In genomic region chr3:90614611-90615251, GRCm38 (mm10) we compare ENCODE assay signal across 12 mouse cellular contexts. TPM values are rescaled to one million over a fixed set of nuclear protein-coding genes. Genes with fewer than 3 reads are reported as not detected.
DNase-seq lines count a peak whose midpoint lies in the region; ATAC-seq and TF ChIP-seq lines count a peak whose summit lies in the region.
"Had no signal": no experiment of that assay in that cellular context is flagged by ENCODE, and none has a peak within 500 bp of the region (broad histone marks: within the 10 kb centered on the region; RNA-seq: fewer than 3 reads in every experiment).

No protein-coding gene starts in this region.

- H3K4me3 ChIP-seq in heart, embryonic 13.5 days = no peak overlapping the region
- H3K4me3 ChIP-seq in lung, embryonic 16.5 days (ENCODE audit: low read length) = no peak overlapping the region; the same call in 1 of the 2 replicates
- peak overlapping the region; percentile 92 for H3K4me3 ChIP-seq in embryonic fibroblast, embryonic 13.5 days (ENCODE audit: insufficient read depth, low read length)
- H3K4me3 ChIP-seq in stomach, embryonic 15.5 days (replicated peaks) = peak overlapping the region; percentile 51
- H3K4me3 ChIP-seq: liver, embryonic 13.5 days had no signal

- peak; percentile 45 for TF ChIP-seq POLR2A in embryonic fibroblast, embryonic 13.5 days (IDR thresholded peaks at IDR 0.05; ENCODE audit: low read depth, low read length)

- TF ChIP-seq CTCF in embryonic fibroblast, embryonic 13.5 days (IDR thresholded peaks at IDR 0.05; ENCODE audit: borderline replicate concordance, insufficient read depth, low read length) = no peak

- no peaks in the 10 kb centered on the region for H3K36me3 ChIP-seq in heart, embryonic 13.5 days
- no peaks in the 10 kb centered on the region for H3K36me3 ChIP-seq in lung, embryonic 16.5 days (ENCODE audit: control insufficient read depth, insufficient read depth, low read length)
- H3K36me3 ChIP-seq in stomach, embryonic 15.5 days = no peaks in the 10 kb centered on the region
- H3K36me3 ChIP-seq: liver, embryonic 13.5 days had no signal

- 71% methylated on average over 11 of the region's 11 CpGs for whole genome bisulfite sequencing in heart, embryonic 13.5 days
- WGBS in lung, embryonic 16.5 days = 57% methylated on average over 11 of the region's 11 CpGs
- 56% methylated on average over 11 of the region's 11 CpGs for WGBS in stomach, embryonic 15.5 days

- H3K9ac ChIP-seq in heart, embryonic 13.5 days = no peak overlapping the region
- peak overlapping the region; percentile 36 for H3K9ac ChIP-seq in lung, embryonic 16.5 days (ENCODE audit: low read length)
- H3K9ac ChIP-seq in stomach, embryonic 15.5 days = no peak overlapping the region
- H3K9ac ChIP-seq: forebrain, postnatal 0 days; liver, embryonic 13.5 days had no signal

- no peak for ATAC-seq in heart, embryonic 13.5 days (ENCODE audit: extremely low read depth, insufficient number of reproducible peaks, low FRiP score, low TSS enrichment)
- ATAC-seq in lung, embryonic 16.5 days (ENCODE audit: low read depth) = peak; percentile 12
- ATAC-seq in stomach, embryonic 15.5 days (ENCODE audit: insufficient read depth, low FRiP score, low read depth) = peak; percentile 51

- peak overlapping the region; percentile 36; the same call in 1 of the 2 replicates for H3K4me2 ChIP-seq in heart, embryonic 13.5 days
- H3K4me2 ChIP-seq in lung, embryonic 16.5 days (ENCODE audit: low read depth, low read length) = 0 out of 2 replicates have a peak overlapping the region, but pooled peaks have one; percentile 73
- H3K4me2 ChIP-seq in stomach, embryonic 15.5 days = peak overlapping the region; percentile 71
- H3K4me2 ChIP-seq: liver, embryonic 13.5 days had no signal

- no peaks in the 10 kb centered on the region for H3K9me3 ChIP-seq in heart, embryonic 13.5 days
- H3K9me3 ChIP-seq in lung, embryonic 16.5 days (ENCODE audit: control insufficient read depth, low read length) = no peaks in the 10 kb centered on the region; the same call in 1 of the 2 replicates
- H3K9me3 ChIP-seq in stomach, embryonic 15.5 days = no peaks in the 10 kb centered on the region
- H3K9me3 ChIP-seq: liver, embryonic 13.5 days had no signal

- H3K27ac ChIP-seq in heart, embryonic 13.5 days (replicated peaks) = no peak overlapping the region
- peak overlapping the region; percentile 19 for H3K27ac ChIP-seq in lung, embryonic 16.5 days (ENCODE audit: low read length)
- peak overlapping the region; percentile 82 for H3K27ac ChIP-seq in embryonic fibroblast, embryonic 13.5 days (ENCODE audit: insufficient read depth, low read length)
- H3K27ac ChIP-seq in stomach, embryonic 15.5 days = peak overlapping the region; percentile 85
- H3K27ac ChIP-seq: liver, embryonic 13.5 days had no signal

- 0 out of 2 replicates have a peak, but pooled peaks cover 9% of the 10 kb centered on the region for H3K27me3 ChIP-seq in heart, embryonic 13.5 days (replicated peaks)
- no peaks in the 10 kb centered on the region for H3K27me3 ChIP-seq in lung, embryonic 16.5 days (ENCODE audit: control insufficient read depth, insufficient read depth, low read depth, low read length)
- H3K27me3 ChIP-seq in stomach, embryonic 15.5 days (replicated peaks) = no peaks in the 10 kb centered on the region

- peaks cover 13% of the 10 kb centered on the region for H3K4me1 ChIP-seq in heart, embryonic 13.5 days
- H3K4me1 ChIP-seq in lung, embryonic 16.5 days (replicated peaks; ENCODE audit: control insufficient read depth, insufficient read depth, low read length) = peaks cover 23% of the 10 kb centered on the region
- 0 out of 2 replicates have a peak, but pooled peaks cover 9% of the 10 kb centered on the region for H3K4me1 ChIP-seq in embryonic fibroblast, embryonic 13.5 days (ENCODE audit: control insufficient read depth, insufficient read depth, low read length)
- peaks cover 21% of the 10 kb centered on the region for H3K4me1 ChIP-seq in stomach, embryonic 15.5 days

- DNase-seq in heart, adult 8-10 months (ENCODE audit: low spot score) = no peak
- no peak for DNase-seq in lung, postnatal 14 days
- no peak for DNase-seq in adrenal gland, adult (ENCODE audit: inconsistent age in 2 of 2, low spot score in 1 of 2)
- no peak for DNase-seq in right cerebral cortex, postnatal 36 days (ENCODE audit: low spot score in 2 of 2)

RNA-seq across cellular contexts. Expression of gene S100a6, which starts 2.0 kb away (rescaled TPM):
- polyA plus RNA-seq in heart, embryonic 13.5 days (2015; fragmentation: Nextera tagmentation; extraction: Ambion mirVana) = 38.1 and 38.2 TPM in 2 replicates
- 10 to 100 TPM; 54.7 to 77.4 (median 69.0) TPM for total RNA-seq in heart, adult 8-10 months (2022)
- polyA plus RNA-seq in lung, embryonic 16.5 days (2015; fragmentation: Nextera tagmentation; extraction: Ambion mirVana) = 184 and 203 TPM in 2 replicates
- 3,458 and 7,173 TPM in 2 replicates for polyA plus RNA-seq in embryonic fibroblast, embryonic 13.5 days (2011; ENCODE audit: insufficient read length, low read depth, missing spikeins)
- 503 and 642 TPM in 2 replicates for polyA plus RNA-seq in stomach, embryonic 15.5 days (2015; fragmentation: Nextera tagmentation; extraction: Ambion mirVana)

RNA-seq across cellular contexts. Expression of gene S100a5, which starts 6.4 kb away (rescaled TPM):
- polyA plus RNA-seq in heart, embryonic 13.5 days (2015; fragmentation: Nextera tagmentation; extraction: Ambion mirVana) = not detected in 2 replicates
- not detected for total RNA-seq in heart, adult 8-10 months (2022)
- not detected in 2 replicates for polyA plus RNA-seq in lung, embryonic 16.5 days (2015; fragmentation: Nextera tagmentation; extraction: Ambion mirVana)
- polyA plus RNA-seq in embryonic fibroblast, embryonic 13.5 days (2011; ENCODE audit: insufficient read length, low read depth, missing spikeins) = not detected in 2 replicates
- 4.5 and 6.5 TPM in 2 replicates for polyA plus RNA-seq in stomach, embryonic 15.5 days (2015; fragmentation: Nextera tagmentation; extraction: Ambion mirVana)
- total RNA-seq: forebrain, postnatal 0 days; granulocyte monocyte progenitor cell, adult 5-6 weeks; layer of hippocampus, postnatal 36 days had no signal
- polyA plus RNA-seq: forebrain, postnatal 0 days; liver, embryonic 13.5 days had no signal

RNA-seq across cellular contexts. Expression of gene S100a4, which starts 11.2 kb away (rescaled TPM):
- 2.4 and 3.1 TPM in 2 replicates for polyA plus RNA-seq in heart, embryonic 13.5 days (2015; fragmentation: Nextera tagmentation; extraction: Ambion mirVana)
- 10 to 100 TPM in 2 of 4 experiments, 1 to 10 TPM in 2; 5.9 to 16.2 (median 9.5) TPM for total RNA-seq in heart, adult 8-10 months (2022)
- 12.1 and 12.8 TPM in 2 replicates for polyA plus RNA-seq in lung, embryonic 16.5 days (2015; fragmentation: Nextera tagmentation; extraction: Ambion mirVana)
- 454 and 1,115 TPM in 2 replicates for polyA plus RNA-seq in embryonic fibroblast, embryonic 13.5 days (2011; ENCODE audit: insufficient read length, low read depth, missing spikeins)
- polyA plus RNA-seq in stomach, embryonic 15.5 days (2015; fragmentation: Nextera tagmentation; extraction: Ambion mirVana) = 13.0 and 13.6 TPM in 2 replicates

RNA-seq across cellular contexts. Expression of gene Gm42674, which starts 13.0 kb away (rescaled TPM):
- not detected in 2 replicates for polyA plus RNA-seq in heart, embryonic 13.5 days (2015; fragmentation: Nextera tagmentation; extraction: Ambion mirVana)
- not detected for total RNA-seq in heart, adult 8-10 months (2022)
- polyA plus RNA-seq in lung, embryonic 16.5 days (2015; fragmentation: Nextera tagmentation; extraction: Ambion mirVana) = not detected in 2 replicates
- 3.5 TPM in 1 of 2 replicates, not detected in the other for polyA plus RNA-seq in embryonic fibroblast, embryonic 13.5 days (2011; ENCODE audit: insufficient read length, low read depth, missing spikeins)
- not detected in 2 replicates for polyA plus RNA-seq in stomach, embryonic 15.5 days (2015; fragmentation: Nextera tagmentation; extraction: Ambion mirVana)
- total RNA-seq: forebrain, postnatal 0 days; granulocyte monocyte progenitor cell, adult 5-6 weeks; layer of hippocampus, postnatal 36 days had no signal
- polyA plus RNA-seq: forebrain, postnatal 0 days; liver, embryonic 13.5 days had no signal

RNA-seq across cellular contexts. Expression of gene S100a2, which starts 24.7 kb away (rescaled TPM):
- not detected in 2 replicates for polyA plus RNA-seq in heart, embryonic 13.5 days (2015; fragmentation: Nextera tagmentation; extraction: Ambion mirVana)
- total RNA-seq in heart, adult 8-10 months (2022) = not detected
- not detected in 2 replicates for polyA plus RNA-seq in lung, embryonic 16.5 days (2015; fragmentation: Nextera tagmentation; extraction: Ambion mirVana)
- not detected in 2 replicates for polyA plus RNA-seq in embryonic fibroblast, embryonic 13.5 days (2011; ENCODE audit: insufficient read length, low read depth, missing spikeins)
- polyA plus RNA-seq in stomach, embryonic 15.5 days (2015; fragmentation: Nextera tagmentation; extraction: Ambion mirVana) = not detected in 2 replicates
- total RNA-seq: forebrain, postnatal 0 days; granulocyte monocyte progenitor cell, adult 5-6 weeks; layer of hippocampus, postnatal 36 days had no signal
- polyA plus RNA-seq: forebrain, postnatal 0 days; liver, embryonic 13.5 days had no signal

Comparison
In these comparisons a context has a peak if more than half of its experiments do, and no peak if none do; other contexts are left out.
1. H3K4me3 ChIP-seq: peak in embryonic fibroblast, embryonic 13.5 days (single experiment) and stomach, embryonic 15.5 days (single experiment); none in heart, embryonic 13.5 days (single experiment) and lung, embryonic 16.5 days (single experiment).
2. RNA of gene S100a4, which starts 11.2 kb away (polyA plus RNA-seq): 454 to 1,115 TPM in embryonic fibroblast, embryonic 13.5 days; 13.0 to 13.6 TPM in stomach, embryonic 15.5 days, 12.1 to 12.8 TPM in lung, embryonic 16.5 days and 2.4 to 3.1 TPM in heart, embryonic 13.5 days; every median in the first group is over 10 times any median in the second.
3. Peak in every context shown above with its lines, with median percentiles within 50 percentile points of each other: H3K4me2 ChIP-seq.